Mouse (Mus musculus) inflammation-experienced regulatory T-cells, adult 6 months (primary cell): Measurements from ENCODE around the gene Fam71e2. TPM values are rescaled to one million over a fixed set of nuclear protein-coding genes. Genes with fewer than 3 reads are reported as not detected.

Source experiments
- ATAC-seq: one replicate; pipeline ENCODE4 v1.8.0; 2017
- polyA plus RNA-seq, 3 experiments: library from polyadenylated mRNA; unstranded; fragments of 100-300 nt; shearing (Covaris generic); gene quantifications; one replicate each; pipeline ENCODE4 v1.2.1; 2017

The Fam71e2 gene
- polyA plus RNA-seq, 3 experiments from 2014 or later: not detected

- ATAC-seq: peak; percentile 19
Observed at GRCm38 (mm10) chr7:4739041-4739543, 32.0 kb downstream of the Fam71e2 start.

GRCm38 (mm10) chr7:4732968-4733392, 38.1 kb downstream of the Fam71e2 start:
- no peak for ATAC-seq

GRCm38 (mm10) chr7:4731090-4731489, 40.0 kb downstream of the Fam71e2 start:
- ATAC-seq: no peak

GRCm38 (mm10) chr7:4725169-4725568, 45.9 kb downstream of the Fam71e2 start, which contains the start of gene Tmem150b:
TSS of gene Tmem150b (minus strand) at chr7:4725249.
- ATAC-seq: no peak

- ATAC-seq: no peak
Observed at GRCm38 (mm10) chr7:4724359-4724758, 46.7 kb downstream of the Fam71e2 start.

GRCm38 (mm10) chr7:4723508-4723907, 47.6 kb downstream of the Fam71e2 start:
- ATAC-seq: peak; percentile 69

- no peak for ATAC-seq
Observed at GRCm38 (mm10) chr7:4719276-4719675, 51.8 kb downstream of the Fam71e2 start.

GRCm38 (mm10) chr7:4716955-4717354, 54.1 kb downstream of the Fam71e2 start:
- no peak for ATAC-seq

GRCm38 (mm10) chr7:4712594-4712993, 58.5 kb downstream of the Fam71e2 start:
- no peak for ATAC-seq

GRCm38 (mm10) chr7:4705098-4705497, 66.0 kb downstream of the Fam71e2 start:
- no peak for ATAC-seq

Other genes starting within 250 kb of the Fam71e2 start
- gene Tnni3, start 247.1 kb downstream of the Fam71e2 start, polyA plus RNA-seq: 1 to 10 TPM in 2 of 3 experiments, under 1 TPM in 1; 0.48 to 3.4 (median 1.4) TPM
- 1 to 10 TPM; 1.3 to 2.1 (median 1.3) TPM for gene Dnaaf3, start 238.8 kb downstream of the Fam71e2 start, polyA plus RNA-seq
- under 1 TPM in 1 of 3 experiments, not detected in 2; 0.83 TPM for gene Syt5, start 223.8 kb downstream of the Fam71e2 start, polyA plus RNA-seq
- not detected for gene Ptprh, start 167.3 kb downstream of the Fam71e2 start, polyA plus RNA-seq
- 1 to 10 TPM; 3.1 to 4.1 (median 4.0) TPM for gene Tmem86b, start 139.9 kb downstream of the Fam71e2 start, polyA plus RNA-seq
- gene Ppp6r1, start 112.3 kb downstream of the Fam71e2 start, polyA plus RNA-seq: 10 to 100 TPM in 1 of 3 experiments, 1 to 10 TPM in 2; 7.7 to 13.6 (median 9.7) TPM
- 10 to 100 TPM; 41.5 to 52.0 (median 46.5) TPM for gene Hspbp1, start 86.2 kb downstream of the Fam71e2 start, polyA plus RNA-seq
- gene Brsk1, start 80.7 kb downstream of the Fam71e2 start, polyA plus RNA-seq: under 1 TPM in 1 of 3 experiments, not detected in 2; 0.62 TPM
- not detected for gene Tmem150b, start 46.1 kb downstream of the Fam71e2 start, polyA plus RNA-seq
- gene Kmt5c, start 31.2 kb downstream of the Fam71e2 start, polyA plus RNA-seq: 10 to 100 TPM; 22.6 to 25.7 (median 24.9) TPM
- 1 to 10 TPM in 1 of 3 experiments, under 1 TPM in 1, not detected in 1; 0.86 to 1.4 TPM for gene Cox6b2, start 18.2 kb downstream of the Fam71e2 start, polyA plus RNA-seq
- not detected for gene Il11, start 11.6 kb upstream of the Fam71e2 start, polyA plus RNA-seq
- gene Tmem190, start 11.6 kb upstream of the Fam71e2 start, polyA plus RNA-seq: not detected
- under 1 TPM in 1 of 3 experiments, not detected in 2; 0.90 TPM for gene Tmem238, start 18.4 kb upstream of the Fam71e2 start, polyA plus RNA-seq
- gene Rpl28, start 21.6 kb upstream of the Fam71e2 start, polyA plus RNA-seq: 100 to 1,000 TPM; 324 to 638 (median 419) TPM
- 10 to 100 TPM; 13.2 to 64.5 (median 31.1) TPM for gene Ube2s, start 41.3 kb upstream of the Fam71e2 start, polyA plus RNA-seq
- not detected for gene Shisa7, start 73.4 kb upstream of the Fam71e2 start, polyA plus RNA-seq
- 10 to 100 TPM; 26.6 to 36.5 (median 34.4) TPM for gene Isoc2b, start 99.0 kb upstream of the Fam71e2 start, polyA plus RNA-seq
- gene Isoc2a, start 105.9 kb upstream of the Fam71e2 start, polyA plus RNA-seq: under 1 TPM; 0.58 to 0.92 (median 0.70) TPM
- gene Gm36210, start 135.2 kb upstream of the Fam71e2 start, polyA plus RNA-seq: not detected
- 1 to 10 TPM in 2 of 3 experiments, under 1 TPM in 1; 0.93 to 1.8 (median 1.6) TPM for gene Zfp628, start 143.9 kb upstream of the Fam71e2 start, polyA plus RNA-seq
- under 1 TPM in 2 of 3 experiments, not detected in 1; 0.34 to 0.44 TPM for gene Nat14, start 150.7 kb upstream of the Fam71e2 start, polyA plus RNA-seq
- gene Ssc5d, start 154.5 kb upstream of the Fam71e2 start, polyA plus RNA-seq: not detected
- gene Sbk2, start 193.1 kb upstream of the Fam71e2 start, polyA plus RNA-seq: 1 to 10 TPM in 2 of 3 experiments, not detected in 1; 1.2 to 2.0 TPM
- not detected for gene Sbk3, start 199.9 kb upstream of the Fam71e2 start, polyA plus RNA-seq
- gene Zfp579, start 224.9 kb upstream of the Fam71e2 start, polyA plus RNA-seq: 1 to 10 TPM; 4.3 to 6.0 (median 5.1) TPM
- gene Zfp524, start 243.1 kb upstream of the Fam71e2 start, polyA plus RNA-seq: 10 to 100 TPM; 34.4 to 44.7 (median 38.9) TPM
- 10 to 100 TPM in 1 of 3 experiments, 1 to 10 TPM in 2; 7.2 to 15.1 (median 7.9) TPM for gene Fiz1, start 243.4 kb upstream of the Fam71e2 start, polyA plus RNA-seq
- gene Gm44973, start 244.2 kb upstream of the Fam71e2 start, polyA plus RNA-seq: 10 to 100 TPM in 2 of 3 experiments, 1 to 10 TPM in 1; 7.8 to 17.2 (median 10.8) TPM
- 1 to 10 TPM; 2.5 to 6.7 (median 5.2) TPM for gene Zfp865, start 249.1 kb upstream of the Fam71e2 start, polyA plus RNA-seq
- gene Ccdc106, start 249.3 kb upstream of the Fam71e2 start, polyA plus RNA-seq: not detected